In the genomic region with DNA sequence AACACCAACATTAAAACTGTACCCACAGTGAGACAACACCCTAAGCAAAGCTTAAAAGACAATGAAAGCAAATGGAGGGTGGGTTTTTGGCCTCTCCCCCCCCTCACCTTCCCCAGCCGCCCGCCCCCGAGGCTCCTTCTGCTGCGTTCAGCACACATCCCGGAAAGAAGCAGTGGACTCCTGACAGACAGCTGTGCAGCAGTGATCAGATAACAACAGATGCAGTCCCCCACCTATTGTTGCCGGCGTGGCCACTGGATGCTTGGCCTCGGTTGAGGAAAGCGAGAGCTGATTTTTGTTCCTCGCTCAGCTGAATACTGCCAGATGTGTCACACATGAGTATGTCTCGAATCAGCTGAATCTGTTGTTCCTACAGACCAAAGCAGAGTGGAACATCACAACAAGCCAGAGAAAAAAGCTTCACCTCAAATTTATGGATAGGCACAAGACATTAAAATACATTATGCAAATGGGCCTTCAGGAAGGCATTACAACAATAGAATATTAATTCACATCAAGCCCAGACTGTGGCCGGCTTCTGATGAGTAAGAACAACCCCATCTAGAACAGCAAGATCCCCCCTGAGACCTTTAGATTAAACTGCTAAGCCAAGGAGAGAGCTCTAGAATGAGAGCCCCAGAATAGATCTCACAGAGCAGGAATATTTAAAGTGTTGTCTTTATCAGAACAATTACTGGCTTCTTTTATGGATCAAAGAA, we compare ENCODE assay signal across 23 mouse cellular contexts. TPM values are rescaled to one million over a fixed set of nuclear protein-coding genes. Genes with fewer than 3 reads are reported as not detected.
DNase-seq lines count a peak whose midpoint lies in the region; ATAC-seq lines count a peak whose summit lies in the region.
"Had no signal": no experiment of that assay in that cellular context is flagged by ENCODE, and none has a peak within 500 bp of the region (broad histone marks: within the 10 kb centered on the region; RNA-seq: fewer than 3 reads in every experiment).

No protein-coding gene starts in this region.

- H3K36me3 ChIP-seq in neural tube, embryonic 11.5 days (ENCODE audit: control insufficient read depth, insufficient read depth, low read length), result peaks cover 15% of the 10 kb centered on the region
- peaks cover 30% of the 10 kb centered on the region for H3K36me3 ChIP-seq in hindbrain, embryonic 13.5 days
- peaks cover 49% of the 10 kb centered on the region for H3K36me3 ChIP-seq in midbrain, embryonic 13.5 days

- ATAC-seq in neural tube, embryonic 11.5 days (ENCODE audit: insufficient read depth, low FRiP score, low TSS enrichment), result no peak
- ATAC-seq in hindbrain, embryonic 13.5 days (ENCODE audit: low FRiP score), result peak; percentile 54; the same call in 1 of the 2 replicates
- ATAC-seq in midbrain, embryonic 13.5 days, result peak; percentile 79
- no peak for ATAC-seq in granulocyte monocyte progenitor cell, adult 5-6 weeks (replicated peaks; ENCODE audit: poor library complexity, severe bottlenecking)
- ATAC-seq: inflammation-experienced regulatory T-cells, adult 6 months; liver, postnatal 0 days; Patski had no signal

- H3K27me3 ChIP-seq in neural tube, embryonic 11.5 days (ENCODE audit: control insufficient read depth, insufficient read depth, low read length), result no peaks in the 10 kb centered on the region
- no peaks in the 10 kb centered on the region for H3K27me3 ChIP-seq in hindbrain, embryonic 13.5 days
- no peaks in the 10 kb centered on the region for H3K27me3 ChIP-seq in midbrain, embryonic 13.5 days
- H3K27me3 ChIP-seq: limb, embryonic 12.5 days; Patski had no signal

- H3K4me2 ChIP-seq in neural tube, embryonic 11.5 days (ENCODE audit: low read depth), result no peak overlapping the region
- H3K4me2 ChIP-seq in hindbrain, embryonic 13.5 days, result peak overlapping the region; percentile 39
- peak overlapping the region; percentile 29 for H3K4me2 ChIP-seq in midbrain, embryonic 13.5 days (replicated peaks)
- H3K4me2 ChIP-seq: limb, embryonic 12.5 days had no signal

- H3K9me3 ChIP-seq in neural tube, embryonic 11.5 days (ENCODE audit: control insufficient read depth, low read length), result no peaks in the 10 kb centered on the region
- H3K9me3 ChIP-seq in hindbrain, embryonic 13.5 days, result no peaks in the 10 kb centered on the region
- no peaks in the 10 kb centered on the region for H3K9me3 ChIP-seq in midbrain, embryonic 13.5 days
- H3K9me3 ChIP-seq: limb, embryonic 12.5 days had no signal

- no peaks in the 10 kb centered on the region for H3K4me1 ChIP-seq in neural tube, embryonic 11.5 days (ENCODE audit: control insufficient read depth, insufficient read depth, low read length)
- H3K4me1 ChIP-seq in hindbrain, embryonic 13.5 days (replicated peaks), result peaks cover 25% of the 10 kb centered on the region
- H3K4me1 ChIP-seq in midbrain, embryonic 13.5 days (replicated peaks), result peaks cover 25% of the 10 kb centered on the region
- H3K4me1 ChIP-seq: limb, embryonic 12.5 days had no signal

- peak overlapping the region; percentile 78 for H3K27ac ChIP-seq in neural tube, embryonic 11.5 days (ENCODE audit: low read depth, low read length)
- peak overlapping the region; percentile 96 for H3K27ac ChIP-seq in hindbrain, embryonic 13.5 days
- H3K27ac ChIP-seq in midbrain, embryonic 13.5 days, result peak overlapping the region; percentile 93
- H3K27ac ChIP-seq: limb, embryonic 12.5 days had no signal

- H3K9ac ChIP-seq in neural tube, embryonic 11.5 days (ENCODE audit: low read length), result peak overlapping the region; percentile 33; the same call in 1 of the 2 replicates
- peak overlapping the region; percentile 59 for H3K9ac ChIP-seq in hindbrain, embryonic 13.5 days
- peak overlapping the region; percentile 10; the same call in 1 of the 2 replicates for H3K9ac ChIP-seq in midbrain, embryonic 13.5 days (replicated peaks)
- H3K9ac ChIP-seq: limb, embryonic 12.5 days; liver, postnatal 0 days had no signal

- H3K4me3 ChIP-seq in neural tube, embryonic 11.5 days (ENCODE audit: low read depth, low read length), result no peak overlapping the region
- peak overlapping the region; percentile 13 for H3K4me3 ChIP-seq in hindbrain, embryonic 13.5 days
- no peak overlapping the region for H3K4me3 ChIP-seq in midbrain, embryonic 13.5 days (replicated peaks)
- H3K4me3 ChIP-seq: erythroblast, embryonic 14.5 days; limb, embryonic 12.5 days had no signal

- 72% methylated on average over 12 of the region's 12 CpGs for WGBS in neural tube, embryonic 11.5 days
- WGBS in hindbrain, embryonic 13.5 days, result 30% methylated on average over 12 of the region's 12 CpGs
- WGBS in midbrain, embryonic 13.5 days, result 45% methylated on average over 12 of the region's 12 CpGs

- peak; percentile 44 for DNase-seq in neural tube, embryonic 11.5 days (ENCODE audit: low spot score)
- no peak for DNase-seq in neural tube, embryonic 10.5 days (ENCODE audit: extremely low spot score, low spot score)
- DNase-seq in adrenal gland, postnatal 10 days, result no peak
- no peak for DNase-seq in T-cell, adult 2 months (ENCODE audit: low spot score)
- DNase-seq in right cerebral cortex, postnatal 14 days, result no peak
- DNase-seq: B cell, adult 2 months; cerebellum, adult 11 months; kidney, adult 9 months; layer of hippocampus, postnatal 36 days; liver, postnatal 0 days; lung, postnatal 36 days had no signal

RNA-seq across cellular contexts. Expression of gene Racgap1, which starts 13.9 kb away (rescaled TPM):
- 175 and 185 TPM in 2 replicates for polyA plus RNA-seq in neural tube, embryonic 11.5 days (2014; fragmentation: Nextera tagmentation; extraction: Ambion mirVana)
- polyA plus RNA-seq in hindbrain, embryonic 13.5 days (2015; fragmentation: Nextera tagmentation; extraction: Ambion mirVana), result 97.6 and 102 TPM in 2 replicates
- 118 and 125 TPM in 2 replicates for polyA plus RNA-seq in midbrain, embryonic 13.5 days (2015; fragmentation: Nextera tagmentation; extraction: Ambion mirVana)
- total RNA-seq in granulocyte monocyte progenitor cell, adult 5-6 weeks (2014; fragmentation: Nextera tagmentation), result 47.0 and 75.5 TPM in 2 replicates
- 76.4 and 80.0 TPM in 2 replicates for total RNA-seq in granulocyte monocyte progenitor cell, adult 5-6 weeks (2017)
- 10 to 100 TPM; 32.1 TPM for total RNA-seq in adrenal gland, postnatal 10 days (2021)

RNA-seq across cellular contexts. Expression of gene Asic1, which starts 32.6 kb away (rescaled TPM):
- polyA plus RNA-seq in neural tube, embryonic 11.5 days (2014; fragmentation: Nextera tagmentation; extraction: Ambion mirVana), result 15.1 and 17.0 TPM in 2 replicates
- 58.3 and 63.0 TPM in 2 replicates for polyA plus RNA-seq in hindbrain, embryonic 13.5 days (2015; fragmentation: Nextera tagmentation; extraction: Ambion mirVana)
- polyA plus RNA-seq in midbrain, embryonic 13.5 days (2015; fragmentation: Nextera tagmentation; extraction: Ambion mirVana), result 48.0 and 54.5 TPM in 2 replicates
- total RNA-seq in granulocyte monocyte progenitor cell, adult 5-6 weeks (2014; fragmentation: Nextera tagmentation), result not detected in 2 replicates
- not detected in 2 replicates for total RNA-seq in granulocyte monocyte progenitor cell, adult 5-6 weeks (2017)
- total RNA-seq in adrenal gland, postnatal 10 days (2021), result 1 to 10 TPM in 1 of 2 experiments, under 1 TPM in 1; 0.75 to 1.5 TPM
- total RNA-seq: common myeloid progenitor, adult 5-6 weeks; monocyte, adult 5-6 weeks had no signal
- polyA plus RNA-seq: erythroblast, embryonic 14.5 days had no signal

RNA-seq across cellular contexts. Expression of gene Aqp6, which starts 36.4 kb away (rescaled TPM):
- 0.64 and 0.66 TPM in 2 replicates for polyA plus RNA-seq in neural tube, embryonic 11.5 days (2014; fragmentation: Nextera tagmentation; extraction: Ambion mirVana)
- 2.6 and 3.2 TPM in 2 replicates for polyA plus RNA-seq in hindbrain, embryonic 13.5 days (2015; fragmentation: Nextera tagmentation; extraction: Ambion mirVana)
- polyA plus RNA-seq in midbrain, embryonic 13.5 days (2015; fragmentation: Nextera tagmentation; extraction: Ambion mirVana), result 0.71 and 0.99 TPM in 2 replicates
- not detected in 2 replicates for total RNA-seq in granulocyte monocyte progenitor cell, adult 5-6 weeks (2014; fragmentation: Nextera tagmentation)
- total RNA-seq in granulocyte monocyte progenitor cell, adult 5-6 weeks (2017), result not detected in 2 replicates
- not detected for total RNA-seq in adrenal gland, postnatal 10 days (2021)
- total RNA-seq: common myeloid progenitor, adult 5-6 weeks; monocyte, adult 5-6 weeks had no signal
- polyA plus RNA-seq: erythroblast, embryonic 14.5 days; heart, postnatal 0 days; inflammation-experienced regulatory T-cells, adult 6 months; large intestine, adult 2 months; limb, embryonic 12.5 days; liver, postnatal 0 days; Patski; testis, adult 2 months had no signal

RNA-seq across cellular contexts. Expression of gene Aqp5, which starts 47.0 kb away (rescaled TPM):
- polyA plus RNA-seq in neural tube, embryonic 11.5 days (2014; fragmentation: Nextera tagmentation; extraction: Ambion mirVana), result 0.27 and 0.59 TPM in 2 replicates
- 2.1 and 2.5 TPM in 2 replicates for polyA plus RNA-seq in hindbrain, embryonic 13.5 days (2015; fragmentation: Nextera tagmentation; extraction: Ambion mirVana)
- 0.79 and 1.1 TPM in 2 replicates for polyA plus RNA-seq in midbrain, embryonic 13.5 days (2015; fragmentation: Nextera tagmentation; extraction: Ambion mirVana)
- total RNA-seq in granulocyte monocyte progenitor cell, adult 5-6 weeks (2014; fragmentation: Nextera tagmentation), result not detected in 2 replicates
- total RNA-seq in granulocyte monocyte progenitor cell, adult 5-6 weeks (2017), result not detected in 2 replicates
- 1 to 10 TPM in 1 of 2 experiments, under 1 TPM in 1; 0.61 to 1.6 TPM for total RNA-seq in adrenal gland, postnatal 10 days (2021)
- total RNA-seq: common myeloid progenitor, adult 5-6 weeks; layer of hippocampus, postnatal 36 days; monocyte, adult 5-6 weeks had no signal
- polyA plus RNA-seq: erythroblast, embryonic 14.5 days; inflammation-experienced regulatory T-cells, adult 6 months; limb, embryonic 12.5 days; liver, postnatal 0 days had no signal

RNA-seq across cellular contexts. Expression of gene Aqp2, which starts 58.7 kb away (rescaled TPM):
- polyA plus RNA-seq in neural tube, embryonic 11.5 days (2014; fragmentation: Nextera tagmentation; extraction: Ambion mirVana), result not detected in 2 replicates
- not detected in 2 replicates for polyA plus RNA-seq in hindbrain, embryonic 13.5 days (2015; fragmentation: Nextera tagmentation; extraction: Ambion mirVana)
- not detected in 2 replicates for polyA plus RNA-seq in midbrain, embryonic 13.5 days (2015; fragmentation: Nextera tagmentation; extraction: Ambion mirVana)
- total RNA-seq in granulocyte monocyte progenitor cell, adult 5-6 weeks (2014; fragmentation: Nextera tagmentation), result not detected in 2 replicates
- total RNA-seq in granulocyte monocyte progenitor cell, adult 5-6 weeks (2017), result not detected in 2 replicates
- 1 to 10 TPM in 1 of 2 experiments, under 1 TPM in 1; 0.33 to 1.4 TPM for total RNA-seq in adrenal gland, postnatal 10 days (2021)
- total RNA-seq: common myeloid progenitor, adult 5-6 weeks; layer of hippocampus, postnatal 36 days; monocyte, adult 5-6 weeks had no signal
- polyA plus RNA-seq: erythroblast, embryonic 14.5 days; heart, postnatal 0 days; inflammation-experienced regulatory T-cells, adult 6 months; large intestine, adult 2 months; limb, embryonic 12.5 days; liver, postnatal 0 days; Patski had no signal

Comparison
In these comparisons a context has a peak if more than half of its experiments do, and no peak if none do; other contexts are left out.
1. ATAC-seq: peak in hindbrain, embryonic 13.5 days (single experiment) and midbrain, embryonic 13.5 days (single experiment); none in neural tube, embryonic 11.5 days (single experiment) and granulocyte monocyte progenitor cell, adult 5-6 weeks (single experiment).
2. Peak in every context shown above with its lines, with median percentiles within 50 percentile points of each other: H3K27ac ChIP-seq and H3K9ac ChIP-seq.